Mouse (Mus musculus): Measurements from ENCODE around the gene D930048N14Rik.
"Not testable (repeated sequence)": the region's sequence is repeated elsewhere in the genome, so short reads cannot be mapped to it uniquely, and the experiment has no call there.

D930048N14Rik gene

DNA sequence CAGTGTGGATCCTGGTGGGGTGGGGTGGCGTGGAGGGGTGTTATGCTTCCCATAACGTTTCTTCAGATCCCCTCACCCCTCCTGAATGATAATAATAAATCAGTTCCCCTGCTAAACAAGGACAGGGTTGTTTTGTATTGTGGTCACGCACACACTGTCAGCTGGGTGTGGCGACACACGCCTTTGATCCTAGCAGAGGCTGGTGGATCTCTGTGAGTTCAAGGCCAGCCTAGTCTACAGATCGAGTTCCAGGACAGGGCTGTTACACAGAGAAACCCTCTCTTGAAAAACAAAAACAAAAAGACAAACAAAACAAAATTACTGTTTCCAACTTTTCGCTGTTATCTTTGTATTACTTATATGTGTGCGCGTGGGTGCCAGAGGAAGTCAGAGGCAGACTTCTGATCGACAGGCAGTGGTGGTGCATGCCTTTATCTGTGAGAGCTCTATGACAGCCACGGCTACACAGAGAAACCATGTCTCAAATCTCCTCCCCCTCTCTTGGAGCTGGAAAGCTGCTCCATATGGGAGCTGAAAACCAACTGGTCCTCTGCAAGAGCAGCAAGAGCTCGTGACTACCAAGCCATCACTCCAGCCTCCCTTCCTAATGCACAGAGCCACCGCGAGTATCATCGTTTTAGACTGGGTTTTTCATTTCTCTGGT lies 21.0 kb upstream of the D930048N14Rik start:
- DNase-seq (ENCODE audit: low spot score) = no peak

DNA sequence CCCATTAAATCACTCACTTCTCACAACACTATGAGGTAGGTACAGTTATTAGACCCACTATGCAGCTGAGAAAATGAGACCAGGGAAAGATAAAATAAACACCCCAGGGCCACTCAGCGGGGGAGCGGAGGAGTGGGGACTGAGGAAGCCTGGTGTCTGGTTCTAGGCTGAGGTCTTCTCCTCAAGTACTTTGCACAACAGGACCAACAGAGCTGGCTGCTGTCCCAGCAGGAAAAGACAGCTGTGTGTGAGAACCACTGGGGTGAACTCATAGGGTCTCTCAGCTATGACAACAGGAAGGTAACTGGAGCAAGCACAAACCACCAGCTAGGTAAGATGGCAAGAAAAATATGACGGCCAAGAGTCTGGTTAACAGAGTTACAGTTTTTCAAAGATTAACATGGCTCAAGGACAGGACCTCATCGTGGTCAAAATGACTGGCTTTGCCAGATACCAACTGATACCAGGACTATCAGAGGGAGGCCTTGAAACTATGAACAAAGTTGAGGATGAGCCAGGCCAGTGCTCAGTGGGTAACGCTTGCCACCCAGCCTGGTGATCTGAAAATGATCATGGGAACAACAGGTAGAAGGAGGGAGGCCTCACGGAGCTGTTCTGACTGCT lies 18.5 kb upstream of the D930048N14Rik start:
- DNase-seq (ENCODE audit: low spot score) = no peak

DNA sequence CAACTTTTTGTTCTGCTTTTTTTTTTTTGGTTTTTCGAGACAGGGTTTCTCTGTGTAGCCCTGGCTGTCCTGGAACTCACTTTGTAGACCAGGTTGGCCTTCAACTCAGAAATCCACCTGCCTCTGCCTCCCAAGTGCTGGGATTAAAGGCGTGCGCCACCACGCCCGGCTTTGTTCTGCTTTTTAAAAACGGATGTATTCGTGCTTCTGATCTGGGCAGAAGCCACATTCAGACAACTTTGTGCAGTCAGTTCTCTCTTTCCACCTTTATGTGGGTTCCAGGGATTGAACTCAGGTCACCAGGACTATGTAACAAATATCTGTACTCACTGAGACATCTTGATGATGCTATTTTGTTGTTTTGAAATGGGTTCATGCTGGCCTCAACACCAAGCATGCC lies 17.6 kb upstream of the D930048N14Rik start:
- DNase-seq (ENCODE audit: low spot score) = not testable (repeated sequence)

DNA sequence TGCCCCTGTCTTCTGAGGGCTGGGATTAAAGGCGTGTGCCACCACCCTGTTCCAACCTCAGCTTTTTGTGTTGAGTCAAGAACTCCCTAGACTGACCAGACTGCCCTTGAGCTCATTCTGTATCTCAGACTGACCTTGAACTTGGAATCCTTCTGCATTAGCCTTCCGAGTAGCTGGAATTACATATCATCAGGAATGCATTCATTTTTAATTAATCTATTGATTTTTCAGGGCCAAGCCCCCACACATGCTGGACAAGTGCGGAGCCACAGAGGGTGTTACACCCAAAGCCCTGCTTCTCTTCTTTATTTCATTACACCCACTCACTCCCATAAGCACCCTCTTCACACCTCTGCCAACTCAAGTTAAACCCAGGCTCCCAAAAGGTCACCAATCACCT lies 17.0 kb upstream of the D930048N14Rik start:
- no peak for DNase-seq (ENCODE audit: low spot score)

DNA sequence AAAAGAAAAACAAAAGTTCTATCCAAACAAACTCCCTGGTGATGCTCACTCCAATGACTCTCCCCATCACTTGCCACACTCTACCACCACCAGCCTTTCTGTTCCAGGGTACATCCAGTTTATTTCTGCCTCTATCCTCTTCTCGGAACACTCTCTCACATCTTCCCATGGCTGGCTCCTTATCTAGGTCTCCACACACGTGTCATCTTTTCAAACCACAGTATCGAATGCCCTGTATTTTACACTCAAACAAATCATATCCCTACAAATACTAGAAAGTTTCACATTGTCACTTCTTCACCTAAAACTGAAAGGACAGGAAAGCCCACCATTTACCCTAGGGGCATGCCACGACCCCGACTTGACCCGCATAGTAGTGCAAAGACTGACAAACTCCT lies 15.6 kb upstream of the D930048N14Rik start:
- DNase-seq (ENCODE audit: low spot score) = no peak

DNA sequence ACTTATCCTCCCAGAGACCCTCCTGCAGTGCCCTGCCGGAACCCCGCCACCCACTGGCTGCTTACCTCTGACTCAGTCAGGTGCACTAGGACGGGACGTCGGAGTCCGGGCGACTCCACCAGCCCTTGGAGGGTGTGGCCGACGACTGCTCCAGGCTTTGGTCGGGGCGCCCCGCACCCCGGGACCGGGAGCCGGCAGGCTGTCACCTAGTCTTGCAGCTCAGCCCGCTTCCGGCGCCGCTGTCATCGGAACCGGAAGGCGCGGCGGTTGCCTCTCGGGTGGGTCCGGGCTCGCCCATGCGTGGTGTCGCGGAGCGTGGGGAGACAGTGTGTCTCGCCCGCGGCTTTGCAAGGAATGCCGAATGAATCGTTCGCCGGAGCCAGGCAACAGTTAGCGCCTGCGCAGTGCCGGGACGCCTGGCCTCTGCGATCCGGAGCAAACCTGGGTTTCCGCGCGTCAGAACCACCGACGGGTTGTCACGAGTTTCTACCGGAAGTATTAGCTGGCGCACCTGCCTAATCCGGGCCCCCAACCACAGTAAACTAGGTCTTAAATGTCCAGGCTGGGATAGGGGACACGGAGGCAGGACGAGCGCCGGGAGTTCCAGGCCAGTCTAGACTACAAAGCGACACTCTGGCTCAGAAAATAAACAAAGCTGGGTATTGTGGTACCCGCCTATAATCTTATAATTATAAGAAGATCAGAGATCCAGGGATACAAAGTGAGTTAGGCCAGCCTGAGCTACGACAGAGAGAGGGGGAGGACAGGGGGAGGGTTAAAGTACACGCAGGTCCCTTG lies 15.0 kb upstream of the D930048N14Rik start, which contains the start of gene Rmnd5b:
Gene Rmnd5b (minus strand): TSS at position 372 of the 798 bp plus-strand sequence.
- DNase-seq (ENCODE audit: low spot score) = peak; percentile 76

DNA sequence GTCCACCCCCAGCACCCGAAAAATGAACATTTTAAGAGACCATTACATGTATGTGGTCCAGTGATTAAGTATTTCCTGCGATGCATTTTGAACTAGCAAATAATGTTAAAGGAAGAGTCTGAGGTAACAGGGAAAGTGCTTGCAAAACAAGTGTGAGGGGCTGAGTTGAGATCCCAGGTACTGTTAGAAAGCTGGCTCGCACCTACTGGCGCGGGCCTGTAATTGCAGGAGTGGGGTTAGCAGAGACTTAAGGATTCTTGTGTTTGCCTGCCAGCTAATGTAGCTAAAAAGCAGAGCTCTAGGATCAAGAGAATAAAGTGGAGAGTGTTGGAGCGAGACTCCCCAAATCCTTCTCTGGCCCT lies 14.4 kb upstream of the D930048N14Rik start:
- peak; percentile 75 for DNase-seq (ENCODE audit: low spot score)

DNA sequence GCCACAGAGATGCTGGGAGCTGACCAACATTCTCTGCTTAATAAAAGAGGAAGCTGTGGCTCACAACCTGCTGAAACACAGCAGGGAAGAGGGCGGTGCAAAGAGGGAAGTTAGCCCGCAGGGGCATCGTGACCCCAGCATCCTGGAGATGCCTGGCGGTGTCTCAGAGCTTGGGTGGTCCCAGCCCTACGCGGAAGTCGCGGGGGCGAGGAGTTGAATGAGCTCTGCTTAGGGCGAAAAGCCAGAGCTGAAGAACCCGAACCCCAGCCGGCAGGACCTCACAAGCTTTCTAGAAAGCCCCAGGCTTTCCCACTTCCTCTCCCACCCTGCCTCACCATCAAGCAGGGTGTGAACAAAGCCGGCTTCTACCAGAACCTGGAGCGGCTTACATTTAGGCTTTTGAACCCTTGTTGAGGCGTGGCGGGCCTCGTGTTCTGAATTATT lies 12.8 kb upstream of the D930048N14Rik start:
- no peak for DNase-seq (ENCODE audit: low spot score)

DNA sequence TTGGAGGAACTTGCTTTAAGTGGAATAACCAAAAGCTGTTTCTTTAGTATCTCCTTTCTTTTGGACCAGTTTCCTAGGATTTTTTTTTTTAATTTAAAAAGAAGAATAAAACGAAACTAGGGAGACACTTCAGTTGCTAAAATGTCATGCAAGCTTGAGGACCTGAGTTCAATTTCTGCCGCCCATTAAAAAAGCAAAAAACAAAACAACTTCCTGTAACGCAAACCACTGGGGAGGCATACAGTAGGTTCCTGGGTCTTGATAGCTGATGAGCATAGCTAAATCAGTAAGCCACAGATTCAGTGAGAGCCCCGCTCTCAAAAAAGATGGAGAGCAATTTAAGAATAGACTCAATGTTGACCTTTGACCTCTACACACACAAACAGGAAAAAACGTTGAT lies 12.3 kb upstream of the D930048N14Rik start:
- no peak for DNase-seq (ENCODE audit: low spot score)

DNA sequence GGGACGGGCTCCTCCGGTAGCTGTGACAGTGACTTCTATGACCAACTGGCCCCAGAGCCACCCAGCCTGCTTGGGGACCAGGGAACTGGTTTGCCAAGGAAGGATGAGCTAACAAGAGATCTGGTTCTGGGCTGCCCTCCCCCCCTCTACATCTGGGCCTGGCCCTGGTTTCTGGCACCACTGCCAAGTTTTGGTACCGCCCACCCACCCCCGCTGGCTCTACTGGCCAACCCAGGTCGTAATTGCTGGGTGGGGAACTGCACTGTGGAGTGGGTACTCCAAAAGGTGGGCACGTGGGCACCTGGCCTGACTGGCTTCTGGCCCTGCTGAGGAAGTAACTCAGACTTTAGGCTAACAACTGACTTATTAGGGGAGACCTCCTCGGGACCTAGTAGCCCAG lies 10.0 kb upstream of the D930048N14Rik start:
- DNase-seq (ENCODE audit: low spot score) = no peak

DNA sequence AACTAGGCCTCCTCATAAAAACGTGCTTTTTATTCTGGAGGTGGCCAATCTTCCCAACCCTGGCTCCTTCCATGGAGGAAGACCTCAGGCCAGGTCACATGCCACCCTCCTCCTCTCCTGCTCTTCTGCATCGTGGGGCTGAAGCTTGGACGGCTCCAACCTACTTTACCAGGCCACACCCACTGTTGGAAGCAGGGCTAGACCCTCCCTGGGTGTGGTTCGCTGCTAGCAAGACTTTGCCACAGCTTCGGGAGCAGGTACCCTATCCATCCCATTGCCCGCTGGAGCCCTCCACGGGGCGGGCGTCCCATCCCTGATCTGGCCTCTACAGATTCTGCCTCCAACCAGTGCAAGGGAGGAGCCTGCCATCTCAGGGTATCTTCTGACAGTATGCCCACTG lies 7.6 kb upstream of the D930048N14Rik start:
- DNase-seq (ENCODE audit: low spot score) = no peak

DNA sequence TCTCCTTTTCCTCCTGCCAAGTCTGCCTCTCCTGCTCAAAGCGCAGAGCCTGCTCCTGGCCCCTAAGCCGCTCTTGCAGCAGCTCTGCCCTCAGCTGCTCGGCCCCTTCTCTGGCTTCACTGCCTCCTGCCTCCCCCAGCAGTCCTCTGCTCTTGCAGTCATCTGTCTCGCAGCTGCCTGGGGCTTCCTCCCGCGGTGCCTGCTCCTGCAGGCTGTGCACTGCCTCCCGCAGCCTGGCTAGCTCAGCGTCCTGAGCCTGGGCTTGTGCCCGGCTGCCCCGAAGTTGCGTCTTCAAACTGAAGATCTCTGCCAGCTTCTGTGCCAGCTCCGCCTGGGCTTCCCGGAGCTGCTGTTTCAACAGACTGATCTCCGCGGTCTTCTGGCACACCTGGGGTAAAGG lies 7.0 kb upstream of the D930048N14Rik start:
- DNase-seq (ENCODE audit: low spot score) = no peak

DNA sequence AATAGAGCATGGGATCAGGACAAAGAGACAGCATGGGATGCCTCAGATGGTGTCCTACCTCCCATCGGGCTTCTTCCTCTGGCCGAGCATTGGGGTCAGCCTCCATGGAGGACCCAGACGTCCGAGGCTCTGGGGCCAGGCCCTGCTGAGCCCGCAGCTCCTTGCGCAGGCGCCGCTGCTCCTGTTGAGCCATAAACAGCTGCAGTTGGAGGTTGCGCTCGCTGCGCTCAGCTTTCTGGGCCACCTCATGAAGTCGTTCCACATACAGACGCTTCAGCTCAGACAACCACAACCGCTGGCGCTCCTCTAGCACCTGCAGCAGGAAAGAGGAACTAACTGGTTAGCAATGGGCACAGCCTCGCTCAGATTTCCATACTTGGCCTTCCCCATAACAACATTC lies 6.5 kb upstream of the D930048N14Rik start:
- DNase-seq (ENCODE audit: low spot score) = no peak

DNA sequence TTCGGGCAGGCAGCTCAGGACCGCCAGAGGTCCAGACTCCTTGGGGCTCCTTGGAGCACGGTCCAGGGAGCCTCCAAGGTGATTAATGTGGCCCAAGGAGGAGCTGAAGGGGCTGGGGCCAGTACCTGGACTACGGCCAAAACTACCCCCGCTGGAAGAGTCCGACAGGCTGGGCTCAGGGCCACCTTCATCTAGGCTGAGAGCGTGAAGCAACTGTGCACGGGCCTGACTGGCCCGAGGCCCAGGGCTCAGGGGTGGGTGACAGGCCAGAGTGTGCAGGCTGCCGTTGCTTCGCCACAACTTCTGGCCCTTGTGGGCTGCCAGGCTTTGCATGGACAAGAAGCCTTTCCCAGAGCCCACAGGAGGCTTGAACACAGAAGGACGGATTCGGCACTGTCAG lies 5.5 kb upstream of the D930048N14Rik start:
- DNase-seq (ENCODE audit: low spot score) = no peak

DNA sequence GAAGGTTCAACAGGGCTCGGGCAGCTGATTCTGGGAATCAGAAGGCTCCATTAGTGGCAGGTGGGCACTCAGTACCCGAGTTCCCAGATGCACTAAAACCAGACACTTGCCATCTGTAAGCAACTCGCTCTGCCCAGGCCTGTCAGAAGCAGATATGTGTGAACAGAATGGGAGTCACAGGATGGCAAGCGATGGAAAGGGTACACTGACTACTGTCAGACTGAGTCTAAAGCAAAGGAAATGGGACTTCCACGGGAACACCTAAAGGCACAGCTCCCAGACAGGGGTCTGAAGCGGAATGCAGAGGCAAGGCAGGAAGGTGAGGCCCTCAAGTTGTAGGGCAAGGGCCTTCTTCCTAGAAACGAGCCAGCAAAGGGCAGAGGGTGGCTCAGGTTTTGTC lies 4.5 kb upstream of the D930048N14Rik start:
- DNase-seq (ENCODE audit: low spot score) = no peak

DNA sequence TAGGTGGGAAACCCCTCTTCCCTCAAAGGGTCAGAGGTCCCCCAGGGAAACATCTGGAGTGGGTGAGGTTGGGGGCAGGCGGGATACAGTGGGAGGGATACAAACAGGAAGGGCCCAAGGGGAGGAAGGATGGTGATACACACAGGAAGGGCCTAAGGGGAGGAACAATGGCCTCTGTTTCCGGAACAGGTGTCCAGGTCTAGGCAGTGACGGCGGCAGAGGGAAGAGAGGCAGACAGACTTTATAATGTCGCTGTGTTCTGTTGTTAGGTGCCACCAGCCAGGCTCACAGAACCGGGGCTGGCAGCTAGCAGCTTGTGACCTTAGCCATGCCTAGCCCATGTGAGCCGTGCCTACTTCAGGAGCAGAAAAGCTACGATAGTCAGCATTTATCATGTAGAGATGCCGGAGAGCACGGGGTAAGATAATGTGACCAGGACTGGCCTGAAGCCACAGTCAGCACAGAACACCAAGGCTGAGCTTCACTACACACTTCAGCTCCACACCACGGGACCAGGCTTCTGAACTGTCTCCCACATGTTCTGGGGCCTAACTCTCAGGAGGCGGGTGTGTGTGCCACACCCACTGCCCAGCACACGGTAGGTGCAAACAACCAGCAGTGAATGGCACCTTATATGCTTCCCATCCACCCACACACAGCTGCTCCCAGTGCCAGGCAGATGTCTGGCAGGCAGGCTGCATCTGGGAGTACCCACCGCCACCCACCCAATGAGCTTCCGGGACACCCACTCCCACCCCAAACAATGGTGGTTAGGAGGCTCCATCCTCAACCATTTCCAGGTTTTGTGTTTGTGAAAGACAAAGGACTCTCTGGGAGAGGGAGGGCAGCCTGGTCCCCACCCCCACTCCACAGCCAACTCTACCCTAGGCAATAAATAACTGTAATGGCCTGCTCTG lies 3.7 kb upstream of the D930048N14Rik start:
- no peak for DNase-seq (ENCODE audit: low spot score)

DNA sequence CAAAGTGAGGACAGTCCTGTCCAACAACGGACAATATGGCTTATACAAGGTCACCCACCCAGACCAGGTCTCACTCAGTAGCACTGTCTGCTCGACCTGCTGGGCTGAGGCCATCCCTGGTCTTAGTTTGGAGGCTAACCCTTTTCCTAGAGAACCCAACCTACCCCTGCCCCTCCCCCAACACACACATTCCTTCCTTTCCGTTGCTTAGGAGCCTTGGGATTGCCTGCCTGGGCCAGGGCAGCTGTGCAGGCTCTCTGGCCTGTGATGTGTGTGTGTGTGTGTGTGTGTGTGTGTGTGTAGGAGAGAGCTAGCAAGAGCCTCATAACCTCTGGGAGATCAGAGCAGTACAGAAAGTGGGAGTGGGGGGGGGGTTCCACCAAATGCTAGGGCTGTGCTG lies 2.2 kb upstream of the D930048N14Rik start:
- no peak for DNase-seq (ENCODE audit: low spot score)

DNA sequence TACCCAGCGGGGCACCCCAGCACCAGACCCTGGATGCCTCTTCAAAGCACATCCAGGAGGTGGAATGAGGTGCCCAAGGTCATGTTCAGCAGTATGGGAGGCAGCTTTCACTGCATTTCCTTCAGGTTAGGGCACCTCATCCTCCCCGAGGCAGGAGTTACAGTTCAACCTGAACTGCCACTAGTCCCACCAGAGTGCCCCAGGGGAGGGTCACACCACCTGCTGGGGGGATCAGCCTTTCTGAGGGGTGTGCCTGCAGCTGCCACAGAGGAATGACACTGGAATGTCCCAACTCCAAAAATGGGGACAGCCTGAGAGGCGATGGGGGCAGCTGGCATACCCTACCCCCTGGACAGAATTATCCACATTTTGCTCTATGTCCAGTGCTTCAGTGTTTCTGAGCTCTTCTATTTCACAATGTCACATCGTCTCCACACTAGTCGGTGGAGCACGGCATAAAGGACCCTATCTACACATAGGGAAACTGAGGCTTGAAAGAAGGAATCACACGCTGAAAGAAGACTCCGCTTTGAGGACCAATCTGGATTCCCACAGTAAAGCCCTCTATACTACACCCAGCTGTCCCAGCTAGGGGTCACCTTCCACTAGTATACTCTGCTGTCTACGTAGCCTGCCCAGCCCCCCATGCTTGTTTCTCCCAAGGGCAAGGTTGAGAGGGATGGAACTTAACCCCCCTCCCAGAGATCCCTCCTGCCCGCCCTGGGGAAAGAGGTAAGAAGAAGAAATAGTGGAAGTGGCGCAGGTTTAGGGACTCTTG lies 1.5 kb upstream of the D930048N14Rik start:
- no peak for DNase-seq (ENCODE audit: low spot score)

DNA sequence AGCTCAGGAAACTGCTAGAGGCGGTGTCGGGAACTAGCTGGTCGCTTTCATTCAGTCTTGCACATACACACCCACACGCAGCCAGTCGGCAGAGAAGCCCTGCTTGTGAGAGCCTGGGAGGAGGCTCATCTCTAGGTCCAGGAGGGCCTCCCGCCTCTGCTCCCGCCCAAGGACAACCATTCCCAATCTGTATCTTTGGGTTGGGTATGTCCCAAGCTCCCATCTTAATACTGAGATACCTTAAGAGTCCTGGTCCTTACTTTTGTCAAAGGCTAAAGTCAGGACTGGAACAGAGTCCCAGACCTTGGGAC lies 910 bp upstream of the D930048N14Rik start:
- no peak for DNase-seq (ENCODE audit: low spot score)

DNA sequence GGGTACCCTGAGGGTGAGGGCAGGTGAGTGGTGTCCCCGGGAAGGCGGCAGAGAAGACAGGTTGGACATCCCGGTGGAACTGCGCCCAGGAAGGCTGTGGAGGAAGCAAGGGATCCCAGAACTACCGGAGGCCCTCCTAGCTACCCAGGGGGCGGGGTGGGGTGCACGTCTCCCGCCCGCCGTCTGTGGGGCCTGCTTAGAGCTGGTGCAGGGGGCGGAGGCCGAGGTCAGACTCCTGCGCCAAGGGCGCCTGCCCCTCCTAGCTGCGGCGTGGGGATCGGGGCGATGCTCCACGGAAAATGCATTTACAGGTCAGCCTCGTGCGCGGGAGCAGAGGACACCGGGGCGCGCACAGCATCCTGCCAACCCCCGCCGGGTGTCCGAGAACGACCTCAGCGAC lies 493 bp upstream of the D930048N14Rik start:
- no peak for DNase-seq (ENCODE audit: low spot score)

DNA sequence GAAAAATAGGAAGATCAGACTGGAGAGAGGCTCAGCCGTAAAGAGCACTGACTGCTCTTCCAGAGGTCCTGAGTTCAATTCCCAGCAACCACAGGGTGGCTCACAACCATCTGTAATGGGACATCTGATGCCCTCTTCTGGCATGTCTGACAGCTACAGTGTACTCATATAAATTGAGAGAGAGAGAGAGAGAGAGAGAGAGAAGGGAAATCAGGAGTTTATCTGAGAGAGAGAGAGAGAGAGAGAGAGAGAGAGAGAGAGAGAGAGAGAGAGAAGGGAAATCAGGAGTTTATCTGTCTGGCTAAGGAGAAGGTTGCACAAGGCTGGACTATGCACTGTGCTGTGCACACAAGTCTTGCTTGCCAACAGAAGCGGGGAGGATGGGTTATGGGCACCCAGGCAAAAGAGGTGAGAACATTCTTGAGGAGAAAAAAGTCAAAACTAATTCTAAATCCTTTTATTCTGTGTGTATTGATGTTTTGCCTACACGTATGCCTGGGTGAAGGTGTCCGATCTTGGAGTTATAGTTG lies 2.2 kb downstream of the D930048N14Rik start:
- no peak for DNase-seq (ENCODE audit: low spot score)
